Mouse (Mus musculus) ES-E14 (cell line): ENCODE measurements at regions not wholly inside any gene's neighbourhood (a gene's known extent, or its start where the extent isn't known, plus 50 kb on each side); places are given as distances from the start of the nearest gene placed in this dataset.

Experiments
- DNase-seq: peaks from one replicate; pipeline ENCODE4 v3.0.0-alpha.2; 2013; ENCODE audit warnings: low read depth, low spot score
- H3K27ac ChIP-seq: 2 replicates; pipeline ENCODE4 v1.5.1; 2012; ENCODE audit warnings: low read depth, mild to moderate bottlenecking, low read length, moderate library complexity, mixed read lengths; ENCODE audit not compliant: poor library complexity, insufficient read depth, severe bottlenecking
- H3K36me3 ChIP-seq: 2 replicates; pipeline ENCODE4 v1.6.1; 2012; ENCODE audit warnings: mild to moderate bottlenecking, low read length, moderate library complexity, mixed read lengths; ENCODE audit not compliant: control insufficient read depth, poor library complexity, insufficient read depth, severe bottlenecking
- H3K4me1 ChIP-seq, 2 experiments: fragments of 150-350 bp in 1 of 2; sonication (generic) in 1 of 2; 2 replicates each; pipeline ENCODE4 v1.6.1; 2012; ENCODE audit warnings: low read length in 2 of 2, mild to moderate bottlenecking in 1 of 2, mixed read lengths in 1 of 2; ENCODE audit not compliant: control insufficient read depth in 2 of 2, insufficient read depth in 2 of 2, poor library complexity in 1 of 2
- H3K4me3 ChIP-seq, 2 experiments: fragments of 150-350 bp in 1 of 2; sonication (generic) in 1 of 2; 2 replicates each; pipeline ENCODE4 v1.5.1; 2012; ENCODE audit warnings: low read length in 2 of 2, low read depth in 1 of 2, mild to moderate bottlenecking in 1 of 2, mixed read lengths in 1 of 2; ENCODE audit not compliant: insufficient read depth in 1 of 2, poor library complexity in 1 of 2, severe bottlenecking in 1 of 2
- H3K9ac ChIP-seq: 2 replicates; pipeline ENCODE4 v1.6.1; 2012; ENCODE audit warnings: low read depth, mild to moderate bottlenecking, low read length, mixed read lengths; ENCODE audit not compliant: poor library complexity, insufficient read depth, severe bottlenecking
- H3K9me3 ChIP-seq: fragments of 150-350 bp; sonication (generic); 2 replicates; pipeline ENCODE4 v1.6.1; 2012; ENCODE audit warnings: low read depth, mild to moderate bottlenecking, low read length; ENCODE audit not compliant: control insufficient read depth, insufficient read depth
- CHD2 ChIP-seq: IDR thresholded peaks from 2 replicates; pipeline ENCODE4 v1.6.1; 2014; ENCODE audit warnings: mild to moderate bottlenecking, low read depth, low read length, inconsistent platforms
- HCFC1 ChIP-seq: IDR thresholded peaks from 2 replicates; pipeline ENCODE4 v1.6.1; 2012; ENCODE audit warnings: low read length, inconsistent platforms, borderline replicate concordance; ENCODE audit not compliant: insufficient read depth
- MAFK ChIP-seq: IDR thresholded peaks from 2 replicates; pipeline ENCODE4 v1.6.1; 2014; ENCODE audit warnings: mild to moderate bottlenecking, low read depth, low read length, inconsistent platforms; ENCODE audit not compliant: insufficient read depth
- ZC3H11A ChIP-seq: IDR thresholded peaks from 2 replicates; pipeline ENCODE4 v1.6.1; 2012; ENCODE audit warnings: low read depth, mild to moderate bottlenecking, inconsistent platforms, low read length, borderline replicate concordance
- ZNF384 ChIP-seq: IDR thresholded peaks from 2 replicates; pipeline ENCODE4 v1.6.1; 2012; ENCODE audit warnings: low read depth, low read length, inconsistent platforms
- in situ Hi-C, 2 experiments: fragments of 600-800 bp; cut with MboI; formaldehyde crosslinking; loops; one replicate each; pipeline ENCODE4 v1.15.1; 2025; ENCODE audit warnings: low sequenced_read_pairs in 2 of 2, inconsistent platforms in 1 of 2; ENCODE audit not compliant: unreplicated experiment in 2 of 2

GRCm38 (mm10) chr12:71379626-71380423 lies 70.1 kb downstream of the Dact1 start:
- Histone ChIP-seq H3K27ac (no peak overlapping the region), H3K9me3 (no peaks in the 10 kb centered on the region), H3K36me3 (no peaks in the 10 kb centered on the region), H3K4me3 (no peak overlapping the region), H3K9ac (no peak overlapping the region), H3K4me1 (peaks cover 3 to 6% of the 10 kb centered on the region in 2 experiments; a peak in 1 of 4 replicates)
- in situ Hi-C loops = no loop called here
- DNase-seq = no peak
- TF ChIP-seq CHD2 (no peak), MAFK (no peak), ZC3H11A (no peak), ZNF384 (no peak), HCFC1 (no peak)

DNA sequence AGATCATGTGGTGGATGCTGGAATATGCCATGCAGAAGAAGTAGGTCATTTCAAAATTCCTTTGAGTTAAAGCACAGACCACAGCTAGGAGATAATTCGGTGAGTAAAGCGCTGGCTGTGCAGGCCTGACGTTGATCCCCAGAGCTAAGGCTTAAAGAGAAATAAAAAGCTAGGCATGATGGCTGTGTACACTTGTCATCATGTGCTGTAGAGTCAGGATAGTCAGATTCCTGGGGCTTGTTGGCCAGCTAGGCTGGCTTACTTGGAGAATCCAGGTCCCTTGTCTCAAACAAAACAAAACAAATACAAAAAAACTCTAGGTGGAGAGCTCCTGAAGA lies 70.7 kb downstream of the Dact1 start:
- Histone ChIP-seq H3K4me3 (no peak overlapping the region), H3K9me3 (no peaks in the 10 kb centered on the region), H3K4me1 (peaks cover 3 to 6% of the 10 kb centered on the region in 2 experiments; a peak in 1 of 4 replicates), H3K36me3 (no peaks in the 10 kb centered on the region), H3K9ac (no peak overlapping the region), H3K27ac (no peak overlapping the region)
- DNase-seq = no peak
- in situ Hi-C loops = no loop called here
- TF ChIP-seq MAFK (no peak), ZNF384 (no peak), CHD2 (no peak), ZC3H11A (no peak), HCFC1 (no peak)

GRCm38 (mm10) chr12:71386251-71386650 lies 76.6 kb downstream of the Dact1 start:
- Histone ChIP-seq H3K4me3 (no peak overlapping the region), H3K9me3 (no peaks in the 10 kb centered on the region), H3K4me1 (no peaks in the 10 kb centered on the region), H3K9ac (no peak overlapping the region), H3K36me3 (no peaks in the 10 kb centered on the region), H3K27ac (no peak overlapping the region)
- in situ Hi-C loops = no loop called here
- no peak for TF ChIP-seq ZC3H11A
- TF ChIP-seq HCFC1 = no peak
- TF ChIP-seq CHD2 = no peak
- no peak for TF ChIP-seq ZNF384
- no peak for TF ChIP-seq MAFK
- DNase-seq = no peak

DNA sequence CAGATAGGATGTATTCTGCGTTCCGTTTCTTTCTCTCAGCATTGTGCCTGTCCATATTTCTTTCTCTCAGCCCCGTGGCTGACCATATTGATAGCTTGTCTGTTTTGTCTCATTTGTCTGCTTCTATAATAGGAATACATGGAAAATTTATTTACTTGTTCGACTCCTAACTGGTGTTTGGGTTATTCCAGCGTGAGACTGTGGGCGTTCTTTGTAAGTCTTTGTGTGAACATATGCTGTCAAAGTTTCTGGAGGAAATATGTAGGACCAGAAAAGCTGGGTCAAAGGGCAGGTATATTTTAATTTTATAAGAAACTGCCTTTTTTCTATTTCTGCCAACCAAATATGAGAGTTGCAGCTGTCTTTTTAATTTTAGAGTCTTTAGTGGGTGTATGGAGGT lies 81.8 kb downstream of the Dact1 start:
- TF ChIP-seq MAFK = no peak
- TF ChIP-seq ZC3H11A = no peak
- TF ChIP-seq HCFC1 = no peak
- TF ChIP-seq ZNF384 = no peak
- TF ChIP-seq CHD2 = no peak
- H3K27ac ChIP-seq = no peak overlapping the region
- H3K36me3 ChIP-seq = no peaks in the 10 kb centered on the region
- H3K9me3 ChIP-seq = no peaks in the 10 kb centered on the region
- in situ Hi-C loops = no loop called here
- no peak for DNase-seq
- no peak overlapping the region for H3K4me3 ChIP-seq
- H3K9ac ChIP-seq = no peak overlapping the region
- no peaks in the 10 kb centered on the region for H3K4me1 ChIP-seq

- DNase-seq = no peak
- Histone ChIP-seq H3K9me3 (no peaks in the 10 kb centered on the region), H3K4me1 (no peaks in the 10 kb centered on the region), H3K36me3 (no peaks in the 10 kb centered on the region), H3K27ac (no peak overlapping the region), H3K4me3 (no peak overlapping the region), H3K9ac (no peak overlapping the region)
- in situ Hi-C loops = no loop called here
- TF ChIP-seq ZNF384 (no peak), CHD2 (no peak), HCFC1 (no peak), MAFK (no peak), ZC3H11A (no peak)
Measured at GRCm38 (mm10) chr12:71393752-71394151, 84.1 kb downstream of the Dact1 start.
